Mouse (Mus musculus) myocyte (in vitro differentiated cells): Measurements from ENCODE around the gene Slc37a1. TPM values are rescaled to one million over a fixed set of nuclear protein-coding genes. Genes with fewer than 3 reads are reported as not detected.
"Not testable (repeated sequence)": the region's sequence is repeated elsewhere in the genome, so short reads cannot be mapped to it uniquely, and the experiment has no call there.

Source experiments
- H3K27me3 ChIP-seq: one replicate; pipeline ENCODE4 v1.6.1; 2011; ENCODE audit not compliant: control insufficient read depth, insufficient read depth, insufficient read length
- H3K36me3 ChIP-seq: one replicate; pipeline ENCODE4 v1.6.1; 2011; ENCODE audit not compliant: control insufficient read depth, insufficient read depth
- H3K4me2 ChIP-seq: one replicate; pipeline ENCODE4 v1.6.1; 2011; ENCODE audit warnings: low read depth, control low read depth
- H3K4me3 ChIP-seq: one replicate; pipeline ENCODE4 v1.5.1; 2011; ENCODE audit warnings: mild to moderate bottlenecking, control low read depth, moderate library complexity
- H3K79me2 ChIP-seq: one replicate; pipeline ENCODE4 v1.6.1; 2011; ENCODE audit not compliant: control insufficient read depth, insufficient read depth
- H3ac ChIP-seq: one replicate; pipeline ENCODE4 v1.6.1; 2011; ENCODE audit not compliant: control insufficient read depth, insufficient read length
- CEBPB ChIP-seq: IDR thresholded peaks from 2 replicates; pipeline ENCODE4 v1.6.1; 2011; ENCODE audit warnings: mild to moderate bottlenecking, moderate library complexity; ENCODE audit not compliant: poor library complexity, insufficient read depth, severe bottlenecking
- E2F4 ChIP-seq: IDR thresholded peaks from one replicate; pipeline ENCODE4 v1.6.1; 2011; ENCODE audit warnings: mild to moderate bottlenecking, control low read depth, moderate library complexity; ENCODE audit not compliant: insufficient read depth
- MAX ChIP-seq: IDR thresholded peaks from one replicate; pipeline ENCODE4 v1.6.1; 2011; ENCODE audit warnings: low read depth, mild to moderate bottlenecking, control low read depth
- MYOD1 ChIP-seq, 3 experiments: IDR thresholded peaks; one replicate each; pipeline ENCODE4 v1.6.1; 2011; ENCODE audit warnings: control low read depth in 2 of 3, low read depth in 2 of 3, mild to moderate bottlenecking in 2 of 3, moderate library complexity in 1 of 3; ENCODE audit not compliant: insufficient read length in 2 of 3, control insufficient read depth in 1 of 3
- MYOG ChIP-seq, 3 experiments: IDR thresholded peaks; one replicate each; pipeline ENCODE4 v1.6.1; 2011; ENCODE audit warnings: control low read depth in 2 of 3, low read depth in 2 of 3, mild to moderate bottlenecking in 2 of 3; ENCODE audit not compliant: insufficient read length in 2 of 3, control insufficient read depth in 1 of 3, insufficient read depth in 1 of 3
- POLR2A ChIP-seq: IDR thresholded peaks from one replicate; pipeline ENCODE4 v1.6.1; 2011; ENCODE audit warnings: low read depth, mild to moderate bottlenecking, control low read depth, moderate library complexity; ENCODE audit not compliant: insufficient read length
- POLR2AphosphoS2 ChIP-seq: IDR thresholded peaks from one replicate; pipeline ENCODE4 v1.6.1; 2011; ENCODE audit warnings: low read depth, control low read depth; ENCODE audit not compliant: insufficient read length
- REST ChIP-seq: IDR thresholded peaks from one replicate; pipeline ENCODE4 v1.6.1; 2011; ENCODE audit warnings: mild to moderate bottlenecking, control low read depth, moderate library complexity; ENCODE audit not compliant: insufficient read depth, insufficient read length
- SRF ChIP-seq: IDR thresholded peaks from one replicate; pipeline ENCODE4 v1.6.1; 2011; ENCODE audit warnings: low read depth; ENCODE audit not compliant: control insufficient read depth, insufficient read length
- TCF12 ChIP-seq: IDR thresholded peaks from one replicate; pipeline ENCODE4 v1.6.1; 2011; ENCODE audit warnings: mild to moderate bottlenecking, control low read depth; ENCODE audit not compliant: poor library complexity, insufficient read depth, severe bottlenecking
- TCF3 ChIP-seq: IDR thresholded peaks from one replicate; pipeline ENCODE4 v1.6.1; 2011; ENCODE audit warnings: low read depth, control low read depth; ENCODE audit not compliant: insufficient read length
- USF1 ChIP-seq: IDR thresholded peaks from one replicate; pipeline ENCODE4 v1.6.1; 2011; ENCODE audit warnings: low read depth, mild to moderate bottlenecking, control low read depth, moderate library complexity
- polyA plus RNA-seq: library from polyadenylated mRNA; unstranded; fragments of >200 nt; fragmentation: generic; extraction: Trizol; gene quantifications from one replicate; pipeline ENCODE4 v1.2.1, GENCODE M21; 2012; ENCODE audit warnings: missing spikeins

Gene Slc37a1
- polyA plus RNA-seq, 1 experiment: 0.12 TPM

DNA sequence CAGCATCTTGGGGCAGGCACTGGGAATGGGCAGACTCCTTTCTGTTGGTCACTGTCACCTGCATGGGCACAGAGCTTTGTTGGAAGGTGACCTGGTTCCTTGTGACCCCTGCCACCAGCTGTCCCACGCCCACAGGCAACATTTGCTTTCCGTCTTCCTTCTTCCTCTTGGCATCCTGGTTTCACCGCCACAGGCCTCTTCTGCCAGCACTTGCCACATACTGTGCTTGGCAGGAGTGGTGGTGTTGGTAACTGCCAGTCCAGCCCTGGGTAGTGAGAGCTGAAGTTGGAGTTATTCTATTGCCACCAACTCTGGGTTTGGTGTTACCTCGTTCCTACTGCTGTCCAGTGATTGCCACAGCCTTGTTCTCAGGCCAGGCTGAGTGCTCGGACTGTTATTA lies 61.5 kb downstream of the Slc37a1 start:
- H3ac ChIP-seq: no peak overlapping the region
- H3K27me3 ChIP-seq: peaks cover 39% of the 10 kb centered on the region
- H3K4me2 ChIP-seq: no peak overlapping the region
- no peak overlapping the region for H3K4me3 ChIP-seq
- H3K36me3 ChIP-seq: no peaks in the 10 kb centered on the region
- H3K79me2 ChIP-seq: no peaks in the 10 kb centered on the region
- TF ChIP-seq SRF (no peak), E2F4 (no peak), POLR2A (no peak), CEBPB (no peak), MYOD1 (IDR thresholded peaks at IDR 0.05; ENCODE audit: control insufficient read depth in 1 of 3, insufficient read length in 2 of 3, low read depth in 2 of 3) (no peak), MYOG (IDR thresholded peaks at IDR 0.05; ENCODE audit: control insufficient read depth in 1 of 3, insufficient read depth in 1 of 3, insufficient read length in 2 of 3, low read depth in 2 of 3) (no peak), MAX (no peak), TCF3 (no peak), POLR2AphosphoS2 (no peak), REST (no peak), USF1 (no peak), TCF12 (no peak)

DNA sequence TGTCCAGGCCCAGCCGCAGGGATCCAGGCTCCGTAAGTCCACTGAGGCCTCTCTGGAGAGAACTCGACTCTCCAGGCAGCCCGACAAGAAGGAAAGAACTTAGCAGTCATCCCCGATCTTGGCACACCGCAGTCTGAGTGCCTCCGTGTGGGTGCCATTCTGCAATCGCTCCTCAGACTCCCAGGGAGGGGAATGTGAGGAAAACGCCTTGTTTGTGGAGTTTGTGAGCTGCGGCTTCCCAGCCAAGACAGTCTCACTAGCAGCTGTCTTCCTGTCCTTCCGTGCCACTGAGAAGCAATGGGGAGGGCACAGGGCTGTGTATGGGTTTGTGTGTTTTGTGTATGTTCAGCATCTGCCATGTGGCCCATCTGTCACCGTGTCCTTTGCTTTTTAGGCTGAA lies 62.8 kb downstream of the Slc37a1 start:
- Histone ChIP-seq H3K27me3 (peaks cover 39% of the 10 kb centered on the region), H3K36me3 (no peaks in the 10 kb centered on the region), H3K4me2 (no peak overlapping the region), H3ac (no peak overlapping the region), H3K79me2 (no peaks in the 10 kb centered on the region), H3K4me3 (no peak overlapping the region)
- TF ChIP-seq POLR2A (no peak), REST (no peak), TCF3 (no peak)

DNA sequence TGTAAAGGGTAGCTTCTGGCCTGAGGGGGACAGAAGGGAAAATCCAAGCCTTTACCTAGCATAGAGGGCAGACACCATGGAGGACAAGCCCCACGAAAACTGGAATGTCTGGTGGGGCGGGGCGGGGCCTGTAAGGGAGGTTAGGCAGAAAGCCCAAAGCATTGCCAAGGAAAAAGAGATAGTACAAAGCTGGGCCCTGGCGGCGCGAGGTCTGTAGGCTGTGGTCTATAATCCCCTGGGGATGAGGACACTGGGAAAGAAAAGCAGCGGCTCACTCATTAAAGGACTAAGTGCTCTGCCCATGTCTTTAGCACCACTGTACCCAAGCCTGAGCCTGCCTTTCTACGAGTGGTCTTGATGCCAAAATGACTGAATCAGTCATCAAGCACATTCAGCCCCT lies 65.4 kb downstream of the Slc37a1 start:
- H3ac ChIP-seq: no peak overlapping the region
- no peak overlapping the region for H3K4me2 ChIP-seq
- no peaks in the 10 kb centered on the region for H3K79me2 ChIP-seq
- no peak overlapping the region for H3K4me3 ChIP-seq
- H3K36me3 ChIP-seq: no peaks in the 10 kb centered on the region
- H3K27me3 ChIP-seq: peaks cover 39% of the 10 kb centered on the region
- TF ChIP-seq REST (no peak), MYOD1 (IDR thresholded peaks at IDR 0.05; ENCODE audit: control insufficient read depth in 1 of 3, insufficient read length in 2 of 3, low read depth in 2 of 3) (no peak), TCF3 (no peak), USF1 (no peak), MAX (no peak), POLR2AphosphoS2 (no peak), SRF (no peak), E2F4 (no peak)

DNA sequence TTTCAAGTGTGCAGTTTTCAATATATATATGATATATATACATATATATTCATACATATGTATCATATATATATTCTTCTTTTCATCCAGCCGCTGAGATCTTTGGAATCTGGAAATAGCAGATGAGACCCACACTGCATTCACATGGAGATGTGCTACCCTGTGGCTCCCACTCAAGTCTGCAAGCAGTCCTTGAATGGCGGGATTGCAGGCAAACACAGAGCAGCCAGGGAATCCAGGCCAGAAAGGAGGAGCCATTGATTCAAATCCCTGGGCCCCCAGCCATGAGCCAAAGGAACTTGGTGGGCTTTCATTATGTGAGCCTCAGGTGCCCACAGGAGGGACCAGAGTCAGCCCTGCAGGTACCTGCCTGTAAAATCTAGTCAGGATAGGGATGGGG lies 66.7 kb downstream of the Slc37a1 start:
- Histone ChIP-seq H3K36me3 (no peaks in the 10 kb centered on the region), H3K4me2 (no peak overlapping the region), H3K27me3 (peaks cover 30% of the 10 kb centered on the region), H3K4me3 (no peak overlapping the region), H3K79me2 (no peaks in the 10 kb centered on the region), H3ac (no peak overlapping the region)
- no peak for TF ChIP-seq MAX

DNA sequence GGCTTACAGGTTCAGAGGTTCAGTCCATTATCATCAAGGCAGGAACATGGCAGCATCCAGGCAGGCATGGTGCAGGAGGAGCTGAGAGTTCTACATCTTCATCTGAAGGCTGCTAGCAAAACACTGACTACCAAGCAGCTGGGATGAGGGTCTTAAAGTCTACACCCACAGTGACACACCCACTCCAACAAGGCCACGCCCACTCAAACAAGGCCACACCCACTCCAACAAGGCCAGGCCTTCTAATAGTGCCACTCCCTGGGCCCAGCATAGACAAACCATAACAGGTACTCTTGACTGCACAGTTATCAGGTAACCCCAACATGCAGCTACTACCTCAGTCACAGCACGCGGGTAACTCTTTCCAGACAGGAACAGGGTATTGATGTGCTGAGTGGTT lies 68.1 kb downstream of the Slc37a1 start:
- H3K4me2 ChIP-seq, H3ac ChIP-seq, H3K79me2 ChIP-seq, H3K4me3 ChIP-seq, H3K36me3 ChIP-seq: not testable (repeated sequence)
- H3K27me3 ChIP-seq: peaks cover 23% of the 10 kb centered on the region

DNA sequence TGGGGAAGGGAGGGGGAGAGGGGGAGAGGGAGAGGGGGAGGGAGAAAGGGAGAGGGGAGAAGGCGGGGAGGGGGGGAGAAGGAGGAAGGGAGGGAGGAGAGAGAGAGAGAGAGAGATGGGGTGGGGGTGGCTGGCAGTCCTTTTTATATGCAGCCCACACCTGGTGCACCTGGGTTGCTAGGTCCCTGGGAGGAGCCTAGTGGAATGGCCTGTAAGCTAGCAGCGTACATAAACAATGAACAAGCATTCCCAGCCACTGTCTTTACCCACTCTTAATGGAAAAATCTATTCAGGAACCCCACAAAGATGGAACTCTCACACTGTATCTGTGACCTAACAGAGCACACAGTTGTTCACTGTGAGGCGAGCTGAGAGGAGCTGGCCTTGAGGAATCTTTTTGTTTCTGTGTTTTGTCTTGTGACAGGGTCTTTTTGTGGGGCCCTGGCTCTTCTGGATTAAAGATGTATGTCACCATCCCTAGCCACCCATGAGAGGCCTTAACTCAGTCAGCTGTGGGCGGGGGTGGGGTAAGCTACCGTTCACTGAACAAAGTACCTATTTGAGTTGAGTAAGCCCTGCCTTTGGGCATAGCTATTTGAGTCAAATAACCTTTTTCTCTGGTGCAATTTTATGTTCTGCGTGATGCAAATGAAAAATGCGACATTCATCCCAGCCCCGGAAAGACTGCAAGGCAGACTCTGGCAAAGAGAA lies 69.4 kb downstream of the Slc37a1 start:
- H3K27me3 ChIP-seq: peaks cover 23% of the 10 kb centered on the region
- H3K4me2 ChIP-seq: no peak overlapping the region
- H3K36me3 ChIP-seq: no peaks in the 10 kb centered on the region
- TF ChIP-seq USF1: no peak
- no peak for TF ChIP-seq TCF12
- no peak for TF ChIP-seq POLR2AphosphoS2
- no peak for TF ChIP-seq MYOD1 (IDR thresholded peaks at IDR 0.05; ENCODE audit: control insufficient read depth in 1 of 3, insufficient read length in 2 of 3, low read depth in 2 of 3)
- no peak for TF ChIP-seq REST
- no peak for TF ChIP-seq MYOG (IDR thresholded peaks at IDR 0.05; ENCODE audit: control insufficient read depth in 1 of 3, insufficient read depth in 1 of 3, insufficient read length in 2 of 3, low read depth in 2 of 3)
- H3K4me3 ChIP-seq: no peak overlapping the region
- no peak overlapping the region for H3ac ChIP-seq
- no peaks in the 10 kb centered on the region for H3K79me2 ChIP-seq
